Mouse (Mus musculus): ENCODE data around the gene Sugp1.
A peak's percentile ranks its signal among the peaks of the same experiment; 100 is the strongest.
"Not testable (repeated sequence)": the region's sequence is repeated elsewhere in the genome, so short reads cannot be mapped to it uniquely, and the experiment has no call there.

Sugp1 gene

DNA sequence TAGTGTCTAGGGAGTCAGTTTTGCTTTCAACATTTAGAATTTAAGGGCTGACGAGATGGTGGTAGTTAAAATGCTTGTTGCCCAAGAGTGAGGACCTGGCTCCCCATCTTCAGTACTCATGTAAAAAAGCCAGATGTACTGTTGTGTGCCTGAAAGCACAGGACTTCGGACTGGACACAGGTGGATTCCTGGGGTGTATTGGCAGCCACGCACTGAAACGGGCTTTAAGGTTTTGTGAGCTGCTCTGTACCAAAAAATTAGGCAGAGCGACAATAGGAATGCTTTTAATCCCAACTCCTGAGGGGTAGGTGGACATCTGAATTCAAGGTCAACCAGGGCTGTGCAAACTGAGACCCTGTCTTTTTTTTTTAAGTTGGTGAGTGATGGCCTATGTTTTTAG, 1.4 kb downstream of the Sugp1 start:
- no peak for DNase-seq (ENCODE audit: low read depth, low spot score)

GRCm38 (mm10) chr8:70049662-70050061, 7.0 kb downstream of the Sugp1 start:
- no peak for DNase-seq (ENCODE audit: low read depth, low spot score)

- DNase-seq (ENCODE audit: low read depth, low spot score) = not testable (repeated sequence)
Observed at GRCm38 (mm10) chr8:70050434-70050833, 7.8 kb downstream of the Sugp1 start.

GRCm38 (mm10) chr8:70057721-70058120, 15.1 kb downstream of the Sugp1 start:
- DNase-seq (ENCODE audit: low read depth, low spot score) = peak; percentile 45

- no peak for DNase-seq (ENCODE audit: low read depth, low spot score)
Observed at GRCm38 (mm10) chr8:70071836-70072440, 29.3 kb downstream of the Sugp1 start.

- no peak for DNase-seq (ENCODE audit: low read depth, low spot score)
Observed at GRCm38 (mm10) chr8:70072441-70073069, 29.9 kb downstream of the Sugp1 start, which contains the start of gene Tm6sf2. TSS of gene Tm6sf2 (plus strand) at chr8:70072924.

- no peak for DNase-seq (ENCODE audit: low read depth, low spot score)
Observed at GRCm38 (mm10) chr8:70073120-70073519, 30.5 kb downstream of the Sugp1 start.

DNA sequence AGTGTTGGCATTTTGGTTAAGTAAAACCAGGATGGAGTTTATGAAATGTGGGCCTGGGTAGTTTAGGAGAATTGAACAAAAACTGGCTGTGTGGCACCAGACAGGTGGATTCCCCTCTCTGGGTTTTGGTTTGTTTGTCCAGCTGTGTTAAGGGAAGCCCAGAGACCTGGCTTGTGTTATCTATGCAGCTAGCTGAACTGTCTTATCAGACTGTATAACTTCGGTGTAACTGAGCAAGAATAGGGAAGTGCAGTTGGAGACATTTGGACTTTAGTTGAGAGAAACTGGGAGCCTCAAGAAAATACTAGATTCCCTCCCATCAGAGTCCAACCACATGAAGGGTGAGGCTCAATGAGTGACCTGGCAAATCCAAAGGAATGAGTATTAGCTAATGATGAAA, 31.1 kb downstream of the Sugp1 start:
- no peak for DNase-seq (ENCODE audit: low read depth, low spot score)

- DNase-seq (ENCODE audit: low read depth, low spot score) = no peak
Observed at GRCm38 (mm10) chr8:70081976-70082375, 39.4 kb downstream of the Sugp1 start.

DNA sequence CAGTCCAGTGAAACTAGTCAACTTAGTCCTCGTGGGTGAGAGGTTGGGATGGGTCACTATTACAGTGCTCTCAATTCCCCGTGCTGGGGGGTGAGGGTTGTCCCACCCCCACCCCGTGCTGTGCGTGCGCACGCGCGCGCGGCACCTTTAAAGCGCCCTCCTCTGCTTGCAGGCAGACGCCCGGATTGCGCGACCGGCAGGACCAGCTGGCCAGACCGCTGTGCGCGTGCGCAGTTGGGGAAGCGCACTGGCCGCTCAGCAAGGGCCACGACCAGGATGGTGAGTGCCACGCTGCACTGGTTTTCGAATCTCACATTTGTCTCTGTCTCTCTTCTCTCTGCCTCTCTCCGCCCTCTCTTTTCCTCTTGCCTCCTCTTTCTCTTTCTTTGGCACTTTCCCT, 40.7 kb downstream of the Sugp1 start, which contains the start of gene Hapln4:
TSS of gene Hapln4 (plus strand) at position 173 of the 400 bp plus-strand sequence.
- DNase-seq (ENCODE audit: low read depth, low spot score) = no peak

GRCm38 (mm10) chr8:70084191-70085065, 41.8 kb downstream of the Sugp1 start:
- no peak for DNase-seq (ENCODE audit: low read depth, low spot score)

GRCm38 (mm10) chr8:70086151-70086550, 43.5 kb downstream of the Sugp1 start:
- DNase-seq (ENCODE audit: low read depth, low spot score) = no peak

GRCm38 (mm10) chr8:70087237-70087636, 44.6 kb downstream of the Sugp1 start:
- DNase-seq (ENCODE audit: low read depth, low spot score) = no peak

DNA sequence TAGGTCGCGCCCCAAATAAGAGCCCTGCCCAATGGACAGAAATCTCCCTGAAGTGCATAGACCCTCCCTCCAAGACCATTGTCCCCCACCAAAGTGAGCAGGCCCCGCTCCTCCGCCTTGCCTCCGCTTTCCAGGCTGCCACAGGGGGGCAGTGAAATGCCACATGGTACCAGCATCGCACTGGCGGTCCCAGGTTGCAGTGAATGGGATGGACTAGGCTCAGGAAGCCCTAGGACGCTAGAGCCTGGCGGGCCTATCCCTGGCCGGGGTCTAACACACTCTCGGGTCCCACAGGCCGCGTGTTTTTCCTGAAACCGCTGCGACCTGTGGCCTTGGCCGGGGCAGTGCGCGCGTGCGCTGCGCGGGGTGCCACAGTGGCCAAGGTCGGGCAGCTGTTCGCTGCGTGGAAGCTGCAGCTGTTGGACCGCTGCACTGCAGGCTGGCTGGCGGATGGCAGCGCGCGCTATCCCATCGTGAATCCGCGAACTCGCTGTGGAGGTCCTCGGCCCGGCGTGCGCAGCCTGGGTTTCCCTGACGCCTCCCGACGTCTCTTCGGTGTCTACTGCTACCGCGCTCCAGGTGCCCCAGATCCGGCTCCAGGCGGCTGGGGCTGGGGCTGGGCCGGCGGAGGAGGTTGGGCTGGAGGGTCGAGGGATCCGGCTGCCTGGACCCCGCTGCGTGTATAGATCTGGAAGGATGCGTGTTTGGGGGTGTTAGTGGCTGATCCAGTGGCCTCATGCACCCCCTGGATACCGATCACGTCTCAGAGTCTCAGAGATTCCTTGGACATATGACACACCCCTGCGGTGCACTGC, 45.4 kb downstream of the Sugp1 start:
- DNase-seq (ENCODE audit: low read depth, low spot score) = no peak

GRCm38 (mm10) chr8:70089296-70089960, 46.8 kb downstream of the Sugp1 start:
- DNase-seq (ENCODE audit: low read depth, low spot score) = no peak

DNA sequence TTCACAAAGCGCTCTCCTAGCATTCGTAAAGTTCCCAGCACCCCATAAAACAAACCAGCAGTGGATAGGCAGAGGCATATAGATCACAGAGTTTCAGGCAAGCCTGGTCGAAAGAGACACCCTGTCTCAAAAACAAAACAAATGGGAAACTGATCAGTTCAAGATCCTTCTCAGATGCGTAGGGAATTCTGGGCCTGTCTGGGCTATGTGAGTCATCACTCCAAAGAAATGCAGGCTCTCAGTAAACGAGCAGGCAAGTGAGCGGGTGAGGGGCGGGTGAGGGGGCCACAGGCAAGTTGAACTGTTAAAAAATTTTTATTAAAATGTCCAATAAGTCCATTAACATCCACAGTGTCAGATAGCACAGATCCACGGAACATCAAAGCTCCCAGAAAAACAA, 50.2 kb downstream of the Sugp1 start:
- no peak for DNase-seq (ENCODE audit: low read depth, low spot score)

GRCm38 (mm10) chr8:70099276-70099675, 56.7 kb downstream of the Sugp1 start:
- DNase-seq (ENCODE audit: low read depth, low spot score) = no peak

DNA sequence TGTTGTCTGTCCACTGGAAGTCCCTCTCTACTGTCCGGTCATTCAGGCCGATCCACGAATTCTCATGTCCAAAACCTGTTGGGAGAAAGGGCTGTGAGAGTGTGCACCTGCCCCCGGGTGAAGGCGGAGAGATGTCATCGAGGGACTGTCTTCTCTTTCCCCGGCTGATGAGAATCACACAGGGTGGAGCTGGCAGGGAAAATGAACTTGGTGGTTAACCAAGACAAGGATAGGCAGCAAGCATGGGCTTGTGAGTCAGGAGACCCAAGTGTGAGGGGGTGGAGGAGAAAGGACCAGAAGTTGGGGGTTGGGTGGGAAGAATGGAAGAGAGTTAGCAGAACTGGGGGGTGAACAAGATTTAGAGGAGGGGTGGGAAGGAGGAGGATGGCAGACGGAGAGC, 57.6 kb downstream of the Sugp1 start:
- no peak for DNase-seq (ENCODE audit: low read depth, low spot score)

GRCm38 (mm10) chr8:70104506-70104905, 61.9 kb downstream of the Sugp1 start:
- DNase-seq (ENCODE audit: low read depth, low spot score) = no peak

GRCm38 (mm10) chr8:70104922-70105321, 62.3 kb downstream of the Sugp1 start:
- no peak for DNase-seq (ENCODE audit: low read depth, low spot score)

- DNase-seq (ENCODE audit: low read depth, low spot score) = no peak
Observed at GRCm38 (mm10) chr8:70110451-70110850, 67.8 kb downstream of the Sugp1 start.

Measured in retina, adult 2 months (tissue).